Mouse (Mus musculus): ENCODE measurements around the gene Ercc5.

The Ercc5 gene

GRCm38 (mm10) chr1:44173903-44174302 is 26.4 kb downstream of the Ercc5 start:
- no peak for DNase-seq (ENCODE audit: low spot score)

GRCm38 (mm10) chr1:44178086-44178485 is 30.5 kb downstream of the Ercc5 start:
- DNase-seq (ENCODE audit: low spot score) = no peak

- DNase-seq (ENCODE audit: low spot score) = no peak
Observed at GRCm38 (mm10) chr1:44186396-44186795, 38.9 kb downstream of the Ercc5 start.

- DNase-seq (ENCODE audit: low spot score) = peak; percentile 6
Observed at GRCm38 (mm10) chr1:44198273-44199171, 51.0 kb downstream of the Ercc5 start.

GRCm38 (mm10) chr1:44202876-44203275 is 55.3 kb downstream of the Ercc5 start:
- DNase-seq (ENCODE audit: low spot score) = no peak

- DNase-seq (ENCODE audit: low spot score) = no peak
Observed at GRCm38 (mm10) chr1:44214443-44214842, 66.9 kb downstream of the Ercc5 start.

GRCm38 (mm10) chr1:44216352-44217116 is 69.0 kb downstream of the Ercc5 start:
- DNase-seq (ENCODE audit: low spot score) = no peak

- DNase-seq (ENCODE audit: low spot score) = no peak
Observed at GRCm38 (mm10) chr1:44217118-44217517, 69.6 kb downstream of the Ercc5 start.

GRCm38 (mm10) chr1:44218876-44219275 is 71.3 kb downstream of the Ercc5 start, which contains the start of gene Mettl21e:
Gene Mettl21e, minus strand, starts transcription at chr1:44218961.
- DNase-seq (ENCODE audit: low spot score) = no peak

GRCm38 (mm10) chr1:44229044-44229443 is 81.5 kb downstream of the Ercc5 start:
- no peak for DNase-seq (ENCODE audit: low spot score)

All from ovary, postnatal 36 days (tissue).